Mouse (Mus musculus) splenic B cell, adult 2 months (primary cell): ENCODE results near the gene Ric8b.

Experiments used
- DNase-seq: peaks from one replicate; pipeline ENCODE4 v3.0.0-alpha.2; 2011; ENCODE audit warnings: low read depth, low spot score
- H3K27me3 ChIP-seq: 2 replicates; pipeline ENCODE4 v1.6.1; 2012; ENCODE audit warnings: mild to moderate bottlenecking, low read length, moderate library complexity, mixed read lengths; ENCODE audit not compliant: control insufficient read depth, poor library complexity, insufficient read depth, severe bottlenecking
- H3K36me3 ChIP-seq: 2 replicates; pipeline ENCODE4 v1.6.1; 2012; ENCODE audit warnings: mild to moderate bottlenecking, low read length, moderate library complexity, mixed read lengths; ENCODE audit not compliant: control insufficient read depth, poor library complexity, insufficient read depth, severe bottlenecking

Gene Ric8b

GRCm38 (mm10) chr10:84963726-84964125, 46.3 kb downstream of the Ric8b start:
- Histone ChIP-seq H3K36me3 (no peaks in the 10 kb centered on the region; the same call in 1 of the 2 replicates), H3K27me3 (no peaks in the 10 kb centered on the region)
- no peak for DNase-seq

DNA sequence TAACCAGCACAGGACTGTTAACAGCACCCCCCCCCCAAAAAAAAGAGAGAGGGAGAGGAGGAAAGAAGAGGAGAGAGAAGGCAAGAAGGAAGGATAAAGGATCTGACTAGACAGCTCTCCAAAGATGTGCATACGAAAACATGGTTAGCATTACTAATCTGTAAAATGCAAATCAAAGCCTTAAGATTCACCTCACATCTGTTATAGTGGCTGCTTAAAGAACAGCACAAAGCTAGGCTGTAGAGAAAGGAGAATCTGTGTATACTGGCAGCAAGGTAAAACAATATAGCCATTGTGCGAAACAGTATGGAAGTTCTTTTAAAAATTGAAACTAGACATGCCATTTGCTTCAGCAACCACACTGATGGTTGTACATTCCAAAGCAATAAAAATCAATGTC, 49.1 kb downstream of the Ric8b start:
- Histone ChIP-seq H3K27me3 (no peaks in the 10 kb centered on the region), H3K36me3 (peaks cover 2% of the 10 kb centered on the region; the same call in 1 of the 2 replicates)
- DNase-seq = no peak

DNA sequence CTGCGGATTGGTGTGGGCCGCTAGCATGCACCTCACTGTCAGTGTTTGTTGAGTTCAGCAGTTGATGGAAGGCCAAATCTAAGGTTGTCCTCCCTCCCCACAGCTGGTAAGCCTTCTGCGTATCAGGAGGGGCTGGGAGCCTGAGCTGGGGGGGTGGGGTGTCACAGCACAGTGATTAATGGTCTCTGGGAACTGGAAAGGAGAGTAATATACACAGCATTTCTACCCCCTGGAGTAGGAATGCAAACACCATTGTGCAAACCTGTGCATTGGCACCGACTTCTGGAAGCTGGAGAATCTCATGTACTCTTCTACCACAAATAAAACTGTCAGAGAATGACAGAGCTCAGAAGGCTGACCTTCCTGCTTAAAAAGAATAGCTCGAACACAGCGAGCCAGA, 50.2 kb downstream of the Ric8b start:
- no peak for DNase-seq
- Histone ChIP-seq H3K27me3 (no peaks in the 10 kb centered on the region), H3K36me3 (0 out of 2 replicates have a peak, but pooled peaks cover 2% of the 10 kb centered on the region)

- H3K27me3 ChIP-seq = no peaks in the 10 kb centered on the region
- H3K36me3 ChIP-seq = 0 out of 2 replicates have a peak, but pooled peaks cover 2% of the 10 kb centered on the region
- no peak for DNase-seq
Measured at GRCm38 (mm10) chr10:84968852-84969704, 51.7 kb downstream of the Ric8b start.

- 0 out of 2 replicates have a peak, but pooled peaks cover 4% of the 10 kb centered on the region for H3K36me3 ChIP-seq
- no peaks in the 10 kb centered on the region for H3K27me3 ChIP-seq
- DNase-seq = no peak
Measured at GRCm38 (mm10) chr10:84975264-84975663, 57.8 kb downstream of the Ric8b start.

DNA sequence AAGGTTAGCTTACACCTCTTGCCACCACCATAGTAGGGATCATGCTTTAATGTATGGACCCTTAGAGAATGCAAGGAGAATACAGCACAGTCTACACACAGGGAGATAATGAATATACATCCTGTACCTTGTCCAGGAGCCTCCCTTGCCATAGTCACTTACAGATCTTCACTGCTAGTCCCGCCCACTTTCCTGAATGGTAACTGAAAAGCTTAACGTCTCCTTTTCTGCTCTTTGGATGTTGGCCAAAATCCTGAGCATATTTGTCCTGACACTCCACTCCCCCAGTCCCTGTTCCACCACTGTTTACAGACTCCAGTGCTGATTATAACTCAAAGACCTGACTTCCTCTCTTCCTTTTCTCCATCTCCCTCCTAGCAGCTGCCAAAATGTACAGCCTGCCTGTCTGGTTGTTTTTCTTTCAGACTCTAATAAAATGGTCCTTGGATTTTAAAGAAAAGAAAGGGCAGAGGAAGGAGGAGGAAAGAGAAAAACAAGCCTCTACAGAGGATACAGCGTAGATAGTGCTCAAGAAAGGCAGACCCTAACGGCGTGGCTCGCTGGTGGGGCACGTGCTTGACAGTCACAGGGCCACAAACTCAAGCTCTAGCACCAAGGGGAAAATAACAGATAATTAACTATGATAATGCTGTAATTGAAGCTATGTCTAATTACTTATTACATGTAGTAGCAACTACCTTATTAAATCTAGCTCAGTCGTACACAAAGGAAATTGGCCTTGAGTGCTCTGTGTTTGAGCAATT, 59.4 kb downstream of the Ric8b start:
- H3K27me3 ChIP-seq = no peaks in the 10 kb centered on the region
- H3K36me3 ChIP-seq = 0 out of 2 replicates have a peak, but pooled peaks cover 3% of the 10 kb centered on the region
- DNase-seq = no peak

- DNase-seq = no peak
Measured at GRCm38 (mm10) chr10:84980291-84980690, 62.9 kb downstream of the Ric8b start.

GRCm38 (mm10) chr10:84981441-84981840, 64.0 kb downstream of the Ric8b start:
- Histone ChIP-seq H3K27me3 (no peaks in the 10 kb centered on the region), H3K36me3 (peaks cover 8% of the 10 kb centered on the region; the same call in 1 of the 2 replicates)
- DNase-seq = no peak

More at GRCm38 (mm10) chr10:84980291-84980690, 62.9 kb downstream of the Ric8b start:
- H3K36me3 ChIP-seq = peaks cover 8% of the 10 kb centered on the region; the same call in 1 of the 2 replicates
- H3K27me3 ChIP-seq = no peaks in the 10 kb centered on the region

- Histone ChIP-seq H3K27me3 (no peaks in the 10 kb centered on the region), H3K36me3 (peaks cover 7% of the 10 kb centered on the region; the same call in 1 of the 2 replicates)
- DNase-seq = no peak
Measured at GRCm38 (mm10) chr10:84982675-84983074, 65.3 kb downstream of the Ric8b start.

DNA sequence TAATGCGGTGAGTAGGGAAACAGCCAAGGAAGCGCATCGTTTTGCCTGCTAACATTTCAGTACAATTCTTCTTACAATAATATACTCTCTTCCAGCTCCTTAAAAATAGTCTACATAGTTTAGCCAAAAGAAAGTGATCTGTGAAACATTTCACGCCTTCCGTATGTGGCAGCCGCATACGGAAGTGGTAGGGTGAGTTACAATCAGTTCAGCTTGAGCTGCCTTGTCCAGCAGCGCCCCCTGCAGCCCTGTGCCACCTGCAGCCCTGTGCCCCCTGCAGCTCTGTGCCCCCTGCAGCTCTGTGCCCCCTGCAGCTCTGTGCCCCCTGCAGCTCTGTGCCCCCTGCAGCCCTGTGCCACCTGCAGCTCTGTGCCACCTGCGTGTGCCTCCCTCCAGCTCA, 68.5 kb downstream of the Ric8b start:
- Histone ChIP-seq H3K36me3 (peaks cover 9% of the 10 kb centered on the region; the same call in 1 of the 2 replicates), H3K27me3 (no peaks in the 10 kb centered on the region)
- DNase-seq = peak; percentile 47

- H3K36me3 ChIP-seq = peaks cover 11% of the 10 kb centered on the region; the same call in 1 of the 2 replicates
- H3K27me3 ChIP-seq = no peaks in the 10 kb centered on the region
- no peak for DNase-seq
Measured at GRCm38 (mm10) chr10:84987666-84988065, 70.2 kb downstream of the Ric8b start.

GRCm38 (mm10) chr10:84988650-84989049, 71.2 kb downstream of the Ric8b start:
- no peak for DNase-seq
- no peaks in the 10 kb centered on the region for H3K27me3 ChIP-seq
- H3K36me3 ChIP-seq = peaks cover 6% of the 10 kb centered on the region; the same call in 1 of the 2 replicates

- H3K36me3 ChIP-seq = peaks cover 4% of the 10 kb centered on the region; the same call in 1 of the 2 replicates
- H3K27me3 ChIP-seq = no peaks in the 10 kb centered on the region
- DNase-seq = no peak
Measured at GRCm38 (mm10) chr10:84994346-84994745, 76.9 kb downstream of the Ric8b start.

GRCm38 (mm10) chr10:84994971-84995370, 77.6 kb downstream of the Ric8b start:
- DNase-seq = no peak
- Histone ChIP-seq H3K36me3 (peaks cover 4% of the 10 kb centered on the region; the same call in 1 of the 2 replicates), H3K27me3 (no peaks in the 10 kb centered on the region)

GRCm38 (mm10) chr10:84996366-84996765, 79.0 kb downstream of the Ric8b start:
- DNase-seq = no peak
- no peaks in the 10 kb centered on the region for H3K27me3 ChIP-seq
- H3K36me3 ChIP-seq = peaks cover 4% of the 10 kb centered on the region; the same call in 1 of the 2 replicates
